Mouse (Mus musculus): Measurements from ENCODE around the gene Atp8b4. TPM values are rescaled to one million over a fixed set of nuclear protein-coding genes. Genes with fewer than 3 reads are reported as not detected.
"Not testable (repeated sequence)": the region's sequence is repeated elsewhere in the genome, so short reads cannot be mapped to it uniquely, and the experiment has no call there.

Atp8b4 gene
- polyA plus RNA-seq, 1 experiment from 2014 or later, result 2.6 TPM

- no peaks in the 10 kb centered on the region for H3K4me1 ChIP-seq (ENCODE audit: control insufficient read depth, insufficient read depth, low read length)
- H3K27me3 ChIP-seq (replicated peaks; ENCODE audit: control insufficient read depth, insufficient read depth, low read length), result no peaks in the 10 kb centered on the region
- no peak overlapping the region for H3K4me3 ChIP-seq (ENCODE audit: low read depth, low read length)
- no peak for ATAC-seq (ENCODE audit: low read depth)
- DNase-seq (ENCODE audit: low spot score), result no peak
- no peak overlapping the region for H3K27ac ChIP-seq (replicated peaks; ENCODE audit: low read depth, low read length)
- no peaks in the 10 kb centered on the region for H3K9me3 ChIP-seq (ENCODE audit: control insufficient read depth, low read length)
- H3K4me2 ChIP-seq (ENCODE audit: low read depth, low read length), result no peak overlapping the region
- WGBS, result 75% methylated on average over 4 of the region's 4 CpGs
- H3K9ac ChIP-seq (ENCODE audit: low read depth, low read length), result no peak overlapping the region
- no peaks in the 10 kb centered on the region for H3K36me3 ChIP-seq (ENCODE audit: control insufficient read depth, insufficient read depth, low read length)
Measured at GRCm38 (mm10) chr2:126467790-126468189, 32.7 kb downstream of the Atp8b4 start.

DNA sequence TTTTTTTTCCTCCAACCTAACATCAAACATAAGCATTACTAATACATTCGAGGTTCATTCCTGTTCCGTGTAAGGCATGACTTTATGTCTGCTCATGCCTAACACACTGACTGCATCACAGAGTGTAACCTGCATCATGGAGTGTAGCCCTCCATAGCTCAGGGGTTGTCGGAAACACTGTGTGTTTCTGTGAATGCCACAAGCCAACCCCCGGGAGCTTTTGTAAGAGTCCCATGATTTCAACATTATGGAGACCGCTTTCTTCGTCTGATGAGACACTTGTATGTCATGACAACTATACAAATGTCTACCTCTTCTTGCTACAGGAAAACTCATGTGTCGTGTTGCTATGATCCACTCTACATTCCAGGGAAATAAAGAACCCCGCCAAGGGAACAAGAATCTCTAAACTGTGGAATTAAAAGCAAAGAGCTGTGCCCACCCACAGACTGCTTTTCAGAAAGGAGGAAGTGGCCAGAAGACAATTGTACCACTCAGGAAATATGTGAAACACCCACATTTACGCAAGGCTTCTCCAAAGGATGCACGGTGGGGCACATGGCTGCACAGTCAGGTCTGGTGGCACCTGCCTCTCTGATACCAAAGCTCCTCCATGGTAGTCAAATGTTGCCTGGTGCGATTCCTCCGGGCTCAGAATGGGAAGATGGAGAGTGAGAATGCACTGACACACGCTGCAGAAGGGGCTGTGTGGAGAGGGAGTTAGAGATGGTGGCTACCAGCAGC is 33.9 kb downstream of the Atp8b4 start:
- H3K9me3 ChIP-seq (ENCODE audit: control insufficient read depth, low read length), result no peaks in the 10 kb centered on the region
- H3K27ac ChIP-seq (replicated peaks; ENCODE audit: low read depth, low read length), result no peak overlapping the region
- no peak overlapping the region for H3K4me3 ChIP-seq (ENCODE audit: low read depth, low read length)
- no peak overlapping the region for H3K4me2 ChIP-seq (ENCODE audit: low read depth, low read length)
- 76% methylated on average over 13 of the region's 13 CpGs for WGBS
- DNase-seq (ENCODE audit: low spot score), result peak; percentile 11
- no peak for ATAC-seq (ENCODE audit: low read depth)
- H3K27me3 ChIP-seq (replicated peaks; ENCODE audit: control insufficient read depth, insufficient read depth, low read length), result no peaks in the 10 kb centered on the region
- H3K4me1 ChIP-seq (ENCODE audit: control insufficient read depth, insufficient read depth, low read length), result no peaks in the 10 kb centered on the region
- H3K36me3 ChIP-seq (ENCODE audit: control insufficient read depth, insufficient read depth, low read length), result no peaks in the 10 kb centered on the region
- no peak overlapping the region for H3K9ac ChIP-seq (ENCODE audit: low read depth, low read length)

DNA sequence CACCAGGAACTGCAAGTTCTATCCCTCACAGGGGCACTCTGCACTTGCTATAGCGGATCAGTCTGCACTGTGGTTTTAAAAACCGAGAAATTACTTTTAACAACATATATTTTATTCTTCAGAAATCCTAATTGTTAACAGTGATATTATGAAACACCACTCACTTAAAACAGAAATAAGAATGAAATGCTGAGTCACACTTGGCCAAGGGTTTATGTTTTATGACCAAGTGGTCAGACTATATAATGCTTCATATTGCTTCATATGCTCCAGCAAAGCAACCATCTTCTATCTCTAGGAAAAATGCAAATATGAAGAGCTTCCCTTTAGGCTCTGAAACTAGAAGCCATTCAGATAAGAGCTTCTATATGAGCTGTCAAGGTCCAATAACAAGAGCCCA is 41.8 kb downstream of the Atp8b4 start:
- H3K9ac ChIP-seq (ENCODE audit: low read depth, low read length), result no peak overlapping the region
- H3K4me1 ChIP-seq (ENCODE audit: control insufficient read depth, insufficient read depth, low read length), result no peaks in the 10 kb centered on the region
- DNase-seq (ENCODE audit: low spot score), result no peak
- no peaks in the 10 kb centered on the region for H3K36me3 ChIP-seq (ENCODE audit: control insufficient read depth, insufficient read depth, low read length)
- no peaks in the 10 kb centered on the region for H3K9me3 ChIP-seq (ENCODE audit: control insufficient read depth, low read length)
- no peak overlapping the region for H3K27ac ChIP-seq (replicated peaks; ENCODE audit: low read depth, low read length)
- no peak for ATAC-seq (ENCODE audit: low read depth)
- H3K4me2 ChIP-seq (ENCODE audit: low read depth, low read length), result no peak overlapping the region
- 90% methylated on average over 2 of the region's 2 CpGs for WGBS
- no peaks in the 10 kb centered on the region for H3K27me3 ChIP-seq (replicated peaks; ENCODE audit: control insufficient read depth, insufficient read depth, low read length)
- H3K4me3 ChIP-seq (ENCODE audit: low read depth, low read length), result no peak overlapping the region

GRCm38 (mm10) chr2:126457759-126458158 is 42.7 kb downstream of the Atp8b4 start:
- not testable (repeated sequence) for H3K9ac ChIP-seq (ENCODE audit: low read depth, low read length); ATAC-seq (ENCODE audit: low read depth); H3K36me3 ChIP-seq (ENCODE audit: control insufficient read depth, insufficient read depth, low read length); H3K4me2 ChIP-seq (ENCODE audit: low read depth, low read length); H3K27ac ChIP-seq (replicated peaks; ENCODE audit: low read depth, low read length); H3K4me3 ChIP-seq (ENCODE audit: low read depth, low read length); DNase-seq (ENCODE audit: low spot score); H3K27me3 ChIP-seq (replicated peaks; ENCODE audit: control insufficient read depth, insufficient read depth, low read length); H3K4me1 ChIP-seq (ENCODE audit: control insufficient read depth, insufficient read depth, low read length); H3K9me3 ChIP-seq (ENCODE audit: control insufficient read depth, low read length)
- 39% methylated on average over 2 of the region's 2 CpGs for WGBS

- H3K27ac ChIP-seq (replicated peaks; ENCODE audit: low read depth, low read length), result peak overlapping the region; percentile 85
- 0 out of 2 replicates have a peak, but pooled peaks have one; percentile 9 for ATAC-seq (ENCODE audit: low read depth)
- no peaks in the 10 kb centered on the region for H3K27me3 ChIP-seq (replicated peaks; ENCODE audit: control insufficient read depth, insufficient read depth, low read length)
- WGBS, result 67% methylated on average over 6 of the region's 7 CpGs
- no peak overlapping the region for H3K4me3 ChIP-seq (ENCODE audit: low read depth, low read length)
- DNase-seq (ENCODE audit: low spot score), result no peak
- peak overlapping the region; percentile 27; the same call in 1 of the 2 replicates for H3K4me2 ChIP-seq (ENCODE audit: low read depth, low read length)
- no peak overlapping the region for H3K9ac ChIP-seq (ENCODE audit: low read depth, low read length)
- H3K4me1 ChIP-seq (ENCODE audit: control insufficient read depth, insufficient read depth, low read length), result peaks cover 11% of the 10 kb centered on the region
- H3K36me3 ChIP-seq (ENCODE audit: control insufficient read depth, insufficient read depth, low read length), result no peaks in the 10 kb centered on the region
- no peaks in the 10 kb centered on the region for H3K9me3 ChIP-seq (ENCODE audit: control insufficient read depth, low read length)
Measured at GRCm38 (mm10) chr2:126450937-126451302, 49.6 kb downstream of the Atp8b4 start.

DNA sequence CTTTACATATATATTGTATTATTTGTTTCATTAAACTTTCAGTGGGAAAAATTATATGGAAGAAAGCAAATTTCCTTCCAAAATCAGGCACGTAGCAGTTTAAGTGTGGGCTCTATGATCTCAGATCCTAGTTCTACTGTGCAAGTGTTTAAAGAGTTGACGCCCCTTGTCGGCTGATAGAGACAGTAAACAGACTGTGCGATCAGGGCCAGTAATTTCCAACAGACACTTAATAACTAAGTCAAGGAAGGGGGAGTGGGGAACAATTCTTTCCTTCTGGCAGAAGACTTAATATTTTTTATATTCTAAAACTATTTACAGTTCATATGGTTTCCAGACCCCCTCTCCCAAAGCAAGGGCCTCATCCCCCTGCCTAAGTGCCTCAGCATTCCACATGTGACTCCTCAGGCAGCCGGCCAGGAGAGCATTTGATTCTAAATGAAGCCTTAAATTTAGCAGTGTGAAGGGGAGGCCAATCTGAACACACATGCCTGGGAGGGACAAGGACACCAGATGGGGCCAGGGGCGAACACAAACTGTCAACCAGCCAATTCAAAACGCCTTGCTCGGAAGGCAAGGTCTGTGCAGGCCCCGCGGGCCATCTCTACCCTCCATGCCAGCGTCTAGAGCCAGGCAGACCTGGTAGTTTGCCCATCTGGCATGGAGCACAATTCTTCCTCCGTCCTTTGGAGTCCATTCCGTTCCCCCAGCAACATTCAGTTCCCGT is 50.1 kb downstream of the Atp8b4 start:
- H3K27me3 ChIP-seq (replicated peaks; ENCODE audit: control insufficient read depth, insufficient read depth, low read length), result no peaks in the 10 kb centered on the region
- WGBS, result 31% methylated on average over 14 of the region's 14 CpGs
- H3K9ac ChIP-seq (ENCODE audit: low read depth, low read length), result no peak overlapping the region
- peak overlapping the region; percentile 27; the same call in 1 of the 2 replicates for H3K4me2 ChIP-seq (ENCODE audit: low read depth, low read length)
- H3K36me3 ChIP-seq (ENCODE audit: control insufficient read depth, insufficient read depth, low read length), result no peaks in the 10 kb centered on the region
- peak overlapping the region; percentile 85 for H3K27ac ChIP-seq (replicated peaks; ENCODE audit: low read depth, low read length)
- no peak overlapping the region for H3K4me3 ChIP-seq (ENCODE audit: low read depth, low read length)
- H3K4me1 ChIP-seq (ENCODE audit: control insufficient read depth, insufficient read depth, low read length), result peaks cover 11% of the 10 kb centered on the region
- peak; percentile 96 for DNase-seq (ENCODE audit: low spot score)
- peak; percentile 90 for ATAC-seq (ENCODE audit: low read depth)
- H3K9me3 ChIP-seq (ENCODE audit: control insufficient read depth, low read length), result no peaks in the 10 kb centered on the region

GRCm38 (mm10) chr2:126445039-126445438 is 55.4 kb downstream of the Atp8b4 start:
- no peak overlapping the region for H3K9ac ChIP-seq (ENCODE audit: low read depth, low read length)
- 66% methylated on average over 6 of the region's 6 CpGs for whole genome bisulfite sequencing
- no peak overlapping the region for H3K27ac ChIP-seq (replicated peaks; ENCODE audit: low read depth, low read length)
- H3K4me1 ChIP-seq (ENCODE audit: control insufficient read depth, insufficient read depth, low read length), result peaks cover 4% of the 10 kb centered on the region; the same call in 1 of the 2 replicates
- DNase-seq (ENCODE audit: low spot score), result no peak
- H3K36me3 ChIP-seq (ENCODE audit: control insufficient read depth, insufficient read depth, low read length), result no peaks in the 10 kb centered on the region
- no peak overlapping the region for H3K4me2 ChIP-seq (ENCODE audit: low read depth, low read length)
- no peak for ATAC-seq (ENCODE audit: low read depth)
- H3K27me3 ChIP-seq (replicated peaks; ENCODE audit: control insufficient read depth, insufficient read depth, low read length), result no peaks in the 10 kb centered on the region
- no peaks in the 10 kb centered on the region for H3K9me3 ChIP-seq (ENCODE audit: control insufficient read depth, low read length)
- no peak overlapping the region for H3K4me3 ChIP-seq (ENCODE audit: low read depth, low read length)

DNA sequence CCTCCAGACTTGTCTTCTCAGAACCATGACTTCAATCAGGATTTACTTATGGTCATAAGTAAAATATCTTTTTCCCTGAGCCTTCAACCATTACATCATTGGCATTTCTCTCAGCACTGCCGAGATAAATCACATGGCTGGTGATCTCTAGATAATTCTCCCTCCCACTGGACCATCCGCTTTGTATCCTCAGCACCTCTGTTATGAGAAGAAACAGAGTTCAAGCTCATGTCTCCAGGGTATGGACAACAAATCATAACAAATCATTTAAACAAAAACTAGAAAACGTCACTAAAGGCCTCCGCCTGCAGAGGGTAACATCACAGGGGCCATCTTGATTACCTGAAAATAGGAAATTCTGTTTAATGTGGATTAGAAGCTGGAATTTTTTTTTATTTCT is 58.9 kb downstream of the Atp8b4 start:
- DNase-seq (ENCODE audit: low spot score) (peak; percentile 51), ATAC-seq (ENCODE audit: low read depth) (peak; percentile 53; the same call in 1 of the 2 replicates)
- Histone ChIP-seq H3K9me3 (ENCODE audit: control insufficient read depth, low read length) (no peaks in the 10 kb centered on the region), H3K9ac (ENCODE audit: low read depth, low read length) (no peak overlapping the region), H3K4me2 (ENCODE audit: low read depth, low read length) (no peak overlapping the region), H3K36me3 (ENCODE audit: control insufficient read depth, insufficient read depth, low read length) (no peaks in the 10 kb centered on the region), H3K4me3 (ENCODE audit: low read depth, low read length) (no peak overlapping the region), H3K27me3 (replicated peaks; ENCODE audit: control insufficient read depth, insufficient read depth, low read length) (no peaks in the 10 kb centered on the region), H3K27ac (replicated peaks; ENCODE audit: low read depth, low read length) (no peak overlapping the region), H3K4me1 (ENCODE audit: control insufficient read depth, insufficient read depth, low read length) (no peaks in the 10 kb centered on the region)
- 62% methylated on average over 4 of the region's 4 CpGs for WGBS

Data from embryonic facial prominence, embryonic 14.5 days (tissue).